10 mouse cellular contexts compared by ENCODE assay signal in genomic region chr1:14108450-14109189, GRCm38 (mm10).
DNase-seq lines count a peak whose midpoint lies in the region; ATAC-seq lines count a peak whose summit lies in the region.
"Had no signal": no experiment of that assay in that cellular context is flagged by ENCODE, and none has a peak within 500 bp of the region (broad histone marks: within the 10 kb centered on the region; RNA-seq: fewer than 3 reads in every experiment).

No protein-coding gene starts in this region.

- DNase-seq in limb, embryonic 11.5 days (ENCODE audit: low spot score), result peak; percentile 12
- DNase-seq in limb, embryonic 10.5 days (ENCODE audit: low spot score), result no peak
- peak; percentile 9 for DNase-seq in cerebellum, adult 11 months
- peak; percentile 21 to 53 for DNase-seq in gastrocnemius, postnatal 4 days (ENCODE audit: low spot score in 2 of 2)
- peak; percentile 30 to 46 for DNase-seq in left cerebral cortex, postnatal 14 days (ENCODE audit: low spot score in 2 of 2)
- no peak for DNase-seq in spleen, postnatal 14 days (ENCODE audit: low spot score in 2 of 2)
- no peak for DNase-seq in lung, adult 18-20 months
- no peak for DNase-seq in thymus, postnatal 4 days

- no peak for ATAC-seq in limb, embryonic 11.5 days (ENCODE audit: insufficient number of reproducible peaks, low FRiP score, low TSS enrichment, low read depth)

- no peaks in the 10 kb centered on the region for H3K27me3 ChIP-seq in limb, embryonic 11.5 days (ENCODE audit: control insufficient read depth, insufficient read depth, low read length)
- H3K27me3 ChIP-seq in limb, embryonic 10.5 days (ENCODE audit: low read depth, poor library complexity, severe bottlenecking), result peaks cover 8% of the 10 kb centered on the region; the same call in 1 of the 2 replicates

- no peak overlapping the region for H3K4me2 ChIP-seq in limb, embryonic 11.5 days (ENCODE audit: low read depth, severe bottlenecking)
- H3K4me2 ChIP-seq: neural tube, embryonic 12.5 days had no signal

- H3K4me3 ChIP-seq in limb, embryonic 11.5 days (ENCODE audit: low read depth, low read length), result no peak overlapping the region
- no peak overlapping the region for H3K4me3 ChIP-seq in limb, embryonic 10.5 days
- H3K4me3 ChIP-seq: left cerebral cortex, adult 2 months; neural tube, embryonic 12.5 days had no signal

- no peaks in the 10 kb centered on the region for H3K36me3 ChIP-seq in limb, embryonic 11.5 days (ENCODE audit: control insufficient read depth, insufficient read depth, low read length)
- no peaks in the 10 kb centered on the region for H3K36me3 ChIP-seq in limb, embryonic 10.5 days
- H3K36me3 ChIP-seq: neural tube, embryonic 12.5 days had no signal

- no peak overlapping the region for H3K27ac ChIP-seq in limb, embryonic 11.5 days (replicated peaks; ENCODE audit: low read depth, low read length)
- no peak overlapping the region for H3K27ac ChIP-seq in limb, embryonic 10.5 days
- H3K27ac ChIP-seq: neural tube, embryonic 12.5 days had no signal

- H3K4me1 ChIP-seq in limb, embryonic 11.5 days (ENCODE audit: control insufficient read depth, insufficient read depth, low read length), result no peaks in the 10 kb centered on the region
- no peaks in the 10 kb centered on the region for H3K4me1 ChIP-seq in limb, embryonic 10.5 days
- H3K4me1 ChIP-seq: neural tube, embryonic 12.5 days had no signal

- no peak overlapping the region for H3K9ac ChIP-seq in limb, embryonic 11.5 days (ENCODE audit: low read length)
- H3K9ac ChIP-seq: neural tube, embryonic 12.5 days had no signal

- intact Hi-C loops in left cerebral cortex, postnatal 14 days (cut with DNase I), result no loop called here

- WGBS in limb, embryonic 11.5 days, result 71% methylated on average over 7 of the region's 7 CpGs
- WGBS in limb, embryonic 10.5 days, result 70% methylated on average over 7 of the region's 7 CpGs

- H3K9me3 ChIP-seq in limb, embryonic 11.5 days (ENCODE audit: control insufficient read depth, low read length), result no peaks in the 10 kb centered on the region
- H3K9me3 ChIP-seq in limb, embryonic 10.5 days (replicated peaks), result no peaks in the 10 kb centered on the region

Comparison
In these comparisons a context has a peak if more than half of its experiments do, and no peak if none do; other contexts are left out.
1. DNase-seq: peak in limb, embryonic 11.5 days (single experiment), cerebellum, adult 11 months (single experiment), gastrocnemius, postnatal 4 days (2 of 2) and left cerebral cortex, postnatal 14 days (2 of 2); none in limb, embryonic 10.5 days (single experiment), spleen, postnatal 14 days (0 of 2), lung, adult 18-20 months (0 of 2) and thymus, postnatal 4 days (single experiment).